In genomic region chr1:52501688-52502133, GRCm38 (mm10) we compare ENCODE assay signal across 7 mouse cellular contexts. TPM values are rescaled to one million over a fixed set of nuclear protein-coding genes. Genes with fewer than 3 reads are reported as not detected.
DNase-seq lines count a peak whose midpoint lies in the region; TF ChIP-seq lines count a peak whose summit lies in the region.

No protein-coding gene starts in this region.

- no peak for TF ChIP-seq CTCF in cortical plate, adult 2 months (IDR thresholded peaks at IDR 0.05; ENCODE audit: extremely low read depth, insufficient read depth, low read length)
- no peak for TF ChIP-seq CTCF in lung, adult 2 months (IDR thresholded peaks at IDR 0.05; ENCODE audit: insufficient read depth, low read length)

- H3K4me1 ChIP-seq in cortical plate, adult 2 months (ENCODE audit: control insufficient read depth, insufficient read depth, low read length), result peaks cover 4% of the 10 kb centered on the region; the same call in 1 of the 2 replicates
- peaks cover 16% of the 10 kb centered on the region for H3K4me1 ChIP-seq in lung, adult 2 months (ENCODE audit: control insufficient read depth, insufficient read depth, low read length)

- WGBS in lung, adult 2 months, result 29% methylated on average over 10 of the region's 10 CpGs

- H3K4me3 ChIP-seq in cortical plate, adult 2 months (ENCODE audit: insufficient read depth, low read length), result no peak overlapping the region
- H3K4me3 ChIP-seq in lung, adult 2 months (replicated peaks; ENCODE audit: extremely low read depth, low read depth, low read length), result no peak overlapping the region

- H3K27ac ChIP-seq in cortical plate, adult 2 months (ENCODE audit: insufficient read depth, low read length), result peak overlapping the region; percentile 4; the same call in 1 of the 2 replicates

- intact Hi-C loops in heart, postnatal 36 days (cut with DNase I), result loop anchor here (2.0 to 10.0 kb wide), 3 partner anchors 129 to 313 kb away; partner anchors contain the start of genes Inpp1, Mfsd6 and Nemp2

- TF ChIP-seq POLR2A in cortical plate, adult 2 months (IDR thresholded peaks at IDR 0.05; ENCODE audit: extremely low read depth, insufficient read depth, low read length), result no peak
- TF ChIP-seq POLR2A in lung, adult 2 months (IDR thresholded peaks at IDR 0.05; ENCODE audit: borderline replicate concordance, extremely low read depth, low read depth, low read length), result no peak

- peak; percentile 21 for DNase-seq in urinary bladder, postnatal 25 days (ENCODE audit: low spot score)
- DNase-seq in urinary bladder, adult 2 months (ENCODE audit: low spot score), result no peak
- peak; percentile 39 for DNase-seq in lung, adult 2 months
- no peak for DNase-seq in ovary, postnatal 14 days (ENCODE audit: low spot score)
- DNase-seq in layer of hippocampus, postnatal 14 days (ENCODE audit: low spot score in 2 of 2), result no peak
- DNase-seq in heart, postnatal 36 days, result no peak

RNA-seq across cellular contexts. Expression of gene Nab1, which starts 1.2 kb away (rescaled TPM):
- 35.2 and 40.1 TPM in 2 replicates for polyA plus RNA-seq in urinary bladder, adult 2 months (2012; rRNA removed)
- polyA plus RNA-seq in cortical plate, adult 2 months (2012; rRNA removed), result 15.6 and 15.8 TPM in 2 replicates
- polyA plus RNA-seq in lung, adult 2 months (2012; rRNA removed), result 14.9 and 17.9 TPM in 2 replicates
- total RNA-seq in layer of hippocampus, postnatal 14 days (2021), result 10 to 100 TPM; 26.0 to 27.3 TPM
- 10 to 100 TPM; 20.2 to 27.4 TPM for total RNA-seq in heart, postnatal 36 days (2021)

Comparison
In these comparisons a context has a peak if more than half of its experiments do, and no peak if none do; other contexts are left out.
1. DNase-seq: peak in urinary bladder, postnatal 25 days (single experiment) and lung, adult 2 months (single experiment); none in urinary bladder, adult 2 months (single experiment), ovary, postnatal 14 days (single experiment), layer of hippocampus, postnatal 14 days (0 of 2) and heart, postnatal 36 days (0 of 2).